Mouse (Mus musculus): Measurements from ENCODE around the gene Senp6.

GRCm38 (mm10) chr9:80176696-80177478, 110.2 kb downstream of the Senp6 start:
- TF ChIP-seq CTCF (IDR thresholded peaks at IDR 0.05; ENCODE audit: low read depth, low read length) (no peak), POLR2A (IDR thresholded peaks at IDR 0.05; ENCODE audit: borderline replicate concordance, low read depth, low read length) (no peak)
